Mouse (Mus musculus) liver, adult 2 months (tissue): ENCODE data around the gene Mybpc2.

Experiments
- CTCF ChIP-seq: fragments of 200-500 bp; IDR thresholded peaks from 2 replicates; pipeline ENCODE4 v1.5.1; 2011; ENCODE audit warnings: low read depth, low read length, control low read depth
- POLR2A ChIP-seq: fragments of 200-500 bp; IDR thresholded peaks from 2 replicates; pipeline ENCODE4 v1.6.1; 2011; ENCODE audit warnings: low read length, control low read depth; ENCODE audit not compliant: insufficient read depth; ENCODE audit errors: extremely low read depth

DNA sequence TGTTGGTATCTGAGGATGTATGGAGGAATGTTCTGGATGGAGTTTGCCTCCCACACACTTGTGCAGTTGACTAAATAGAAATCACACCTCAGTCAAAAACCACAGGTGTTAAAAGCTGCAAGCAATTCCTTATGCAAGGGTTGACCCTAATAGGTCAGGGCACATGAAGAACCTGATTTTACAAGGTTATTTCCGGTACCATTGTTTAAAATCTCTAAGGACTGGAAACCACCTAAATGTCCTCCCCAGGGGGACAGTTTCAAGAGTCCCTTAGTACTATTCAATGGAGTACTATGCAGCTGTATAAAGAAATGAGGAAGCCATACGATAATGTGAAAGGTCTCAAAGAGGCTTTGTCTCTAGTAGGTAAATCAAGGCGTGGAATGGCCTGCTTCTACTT is 21.8 kb upstream of the Mybpc2 start:
- no peak for TF ChIP-seq CTCF
- no peak for TF ChIP-seq POLR2A
